Mouse (Mus musculus) heart, embryonic 16.5 days (tissue): Measurements from ENCODE around the gene Bcat1. TPM values are rescaled to one million over a fixed set of nuclear protein-coding genes. Genes with fewer than 3 reads are reported as not detected.

Experiments
- ATAC-seq: fragments of 200-750 bp; cut with Nextera tagmentation; replicated peaks from 2 replicates; pipeline ENCODE4 v1.8.0; 2017; ENCODE audit warnings: moderate number of reproducible peaks; ENCODE audit not compliant: insufficient read depth, low FRiP score; ENCODE audit errors: extremely low read depth
- H3K27ac ChIP-seq: fragments of 300-500 bp; sonication (generic); 2 replicates; pipeline ENCODE4 v1.5.1; 2014; ENCODE audit warnings: mild to moderate bottlenecking, low read length, control low read depth, moderate library complexity
- H3K27me3 ChIP-seq: fragments of 300-500 bp; sonication (generic); 2 replicates; pipeline ENCODE4 v1.6.1; 2014; ENCODE audit warnings: low read length, mixed read lengths; ENCODE audit not compliant: control insufficient read depth, insufficient read depth
- H3K36me3 ChIP-seq: fragments of 300-500 bp; sonication (generic); 2 replicates; pipeline ENCODE4 v1.6.1; 2014; ENCODE audit not compliant: control insufficient read depth, insufficient read depth
- H3K4me1 ChIP-seq: fragments of 300-500 bp; sonication (generic); 2 replicates; pipeline ENCODE4 v1.6.1; 2014; ENCODE audit warnings: low read length, mixed read lengths; ENCODE audit not compliant: control insufficient read depth, insufficient read depth
- H3K4me2 ChIP-seq: fragments of 300-500 bp; sonication (generic); 2 replicates; pipeline ENCODE4 v1.6.1; 2014; ENCODE audit warnings: low read depth, mild to moderate bottlenecking, control low read depth, low read length
- H3K4me3 ChIP-seq: fragments of 300-500 bp; sonication (generic); 2 replicates; pipeline ENCODE4 v1.5.1; 2014; ENCODE audit warnings: mild to moderate bottlenecking, control low read depth, low read length
- H3K9ac ChIP-seq: fragments of 300-500 bp; sonication (generic); 2 replicates; pipeline ENCODE4 v1.6.1; 2014; ENCODE audit warnings: low read length, control low read depth
- H3K9me3 ChIP-seq: fragments of 300-500 bp; sonication (generic); replicated peaks from 2 replicates; pipeline ENCODE4 v1.6.1; 2016; ENCODE audit warnings: low read length; ENCODE audit not compliant: control insufficient read depth
- WGBS: fragments of 180-500 bp; shearing (Covaris S2); extraction: QIAGEN DNeasy Blood & Tissue Kit; methylation state at CpG from one replicate; pipeline ENCODE4 v1.1.7; 2014; 5-methylcytosine and 5-hydroxymethylcytosine counted together
- polyA plus RNA-seq: library from polyadenylated mRNA; unstranded; fragments of >200 nt; fragmentation: Nextera tagmentation; extraction: Ambion mirVana; gene quantifications from 2 replicates; pipeline ENCODE4 v1.2.1, GENCODE M21; 2015

Bcat1 gene
- polyA plus RNA-seq, 1 experiment from 2014 or later = 6.9 TPM

DNA sequence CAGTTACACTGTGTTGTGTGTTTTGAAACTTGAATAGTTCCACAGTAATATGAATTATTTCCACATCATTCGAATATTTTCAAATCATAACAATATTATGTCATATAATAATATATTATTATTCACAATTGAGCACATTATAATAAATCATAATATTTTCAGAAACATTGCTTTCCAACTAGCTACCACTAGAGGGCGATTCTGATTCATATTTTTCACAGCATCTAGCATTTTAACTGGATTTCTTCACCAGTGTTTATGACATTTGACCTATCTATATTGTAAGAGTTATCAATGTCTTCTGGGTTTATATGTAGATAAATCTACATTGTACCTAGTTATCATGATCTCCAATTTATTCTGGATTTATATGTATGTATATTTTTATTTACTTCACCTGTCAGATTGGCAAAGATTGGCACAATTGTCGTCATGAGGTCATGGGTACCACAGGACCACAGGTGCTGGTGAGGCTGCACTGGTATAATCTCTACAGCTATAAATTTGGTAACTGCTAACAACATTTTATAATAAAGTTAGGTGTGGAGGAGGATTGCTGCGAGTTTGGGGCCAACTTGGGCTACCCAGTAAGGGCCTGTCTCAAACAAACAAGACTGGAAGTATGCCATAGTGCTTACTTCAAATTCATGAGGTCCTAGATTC is 12.6 kb upstream of the Bcat1 start:
- Histone ChIP-seq H3K9me3 (no peaks in the 10 kb centered on the region), H3K4me1 (no peaks in the 10 kb centered on the region), H3K36me3 (no peaks in the 10 kb centered on the region), H3K4me2 (no peak overlapping the region), H3K4me3 (no peak overlapping the region), H3K27ac (no peak overlapping the region), H3K9ac (no peak overlapping the region), H3K27me3 (no peaks in the 10 kb centered on the region)
- WGBS = 47% methylated on average over 4 of the region's 4 CpGs
- ATAC-seq = no peak

- Histone ChIP-seq H3K4me2 (no peak overlapping the region), H3K36me3 (no peaks in the 10 kb centered on the region), H3K4me1 (no peaks in the 10 kb centered on the region), H3K9ac (no peak overlapping the region), H3K9me3 (no peaks in the 10 kb centered on the region), H3K27me3 (no peaks in the 10 kb centered on the region), H3K4me3 (no peak overlapping the region), H3K27ac (no peak overlapping the region)
- no peak for ATAC-seq
- 84% methylated on average over 8 of the region's 8 CpGs for WGBS
Measured at GRCm38 (mm10) chr6:145084343-145085117, 8.5 kb upstream of the Bcat1 start.

DNA sequence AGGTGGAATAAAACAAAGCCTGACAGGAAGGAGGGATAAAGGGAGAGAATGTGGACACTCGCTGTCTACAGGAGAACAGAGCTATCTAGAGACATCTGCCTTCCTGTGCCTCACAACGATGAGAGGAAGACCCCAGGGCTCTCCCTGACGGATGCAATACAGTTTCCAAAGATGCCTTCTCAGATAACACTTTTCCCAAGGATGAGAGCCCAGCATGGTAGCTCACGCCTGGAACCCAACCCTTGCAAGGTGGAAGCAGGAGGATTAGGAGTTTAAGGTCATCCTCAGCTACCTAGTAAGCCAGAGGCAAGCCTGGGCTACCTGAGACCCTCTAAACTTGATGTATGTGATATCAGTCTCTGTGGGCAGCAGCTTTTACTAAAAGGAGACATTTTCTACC is 5.7 kb upstream of the Bcat1 start:
- no peak for ATAC-seq
- Histone ChIP-seq H3K4me3 (no peak overlapping the region), H3K4me2 (no peak overlapping the region), H3K36me3 (no peaks in the 10 kb centered on the region), H3K4me1 (no peaks in the 10 kb centered on the region), H3K9ac (no peak overlapping the region), H3K27me3 (peaks cover 5% of the 10 kb centered on the region), H3K9me3 (no peaks in the 10 kb centered on the region), H3K27ac (no peak overlapping the region)
- 53% methylated on average over 4 of the region's 4 CpGs for WGBS

DNA sequence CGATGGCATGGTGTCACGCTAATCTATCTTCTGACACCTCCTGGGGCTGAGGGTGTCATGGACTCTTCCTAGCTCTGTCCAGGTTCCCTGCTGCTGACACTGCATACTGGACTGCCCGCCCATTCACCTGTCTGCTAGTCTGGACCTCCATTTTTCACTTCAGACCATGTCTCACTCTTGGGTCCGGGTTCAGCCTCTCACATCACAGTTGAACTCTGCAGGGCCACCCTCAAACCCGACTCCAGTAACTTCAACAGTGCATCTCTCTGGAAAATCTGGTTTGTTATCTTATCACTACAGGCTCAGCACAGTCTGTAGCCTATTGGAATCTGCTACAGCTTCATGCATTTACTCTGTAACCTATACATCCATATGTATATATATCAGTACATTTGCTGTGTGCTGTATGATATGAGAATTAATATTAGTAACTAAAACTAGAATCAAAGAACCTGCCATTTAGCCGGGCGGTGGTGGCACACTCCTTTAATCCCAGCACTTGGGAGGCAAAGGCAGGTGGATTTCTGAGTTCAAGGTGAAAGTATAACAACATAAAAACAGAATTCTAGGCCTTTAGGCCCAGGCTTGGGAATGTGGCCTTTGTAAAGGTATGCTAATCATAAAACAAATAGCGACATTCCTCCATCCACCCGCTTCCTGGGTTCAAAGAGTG is 3.2 kb upstream of the Bcat1 start:
- Histone ChIP-seq H3K4me3 (no peak overlapping the region), H3K27me3 (peaks cover 18% of the 10 kb centered on the region), H3K4me1 (peaks cover 9% of the 10 kb centered on the region), H3K4me2 (no peak overlapping the region), H3K9ac (no peak overlapping the region), H3K27ac (no peak overlapping the region), H3K9me3 (no peaks in the 10 kb centered on the region), H3K36me3 (no peaks in the 10 kb centered on the region)
- ATAC-seq = no peak
- WGBS = 62% methylated on average over 8 of the region's 9 CpGs

- H3K27ac ChIP-seq = no peak overlapping the region
- H3K4me1 ChIP-seq = peaks cover 9% of the 10 kb centered on the region
- WGBS = 32% methylated on average over 9 of the region's 9 CpGs
Measured at GRCm38 (mm10) chr6:145076286-145076685, 302 bp upstream of the Bcat1 start.

DNA sequence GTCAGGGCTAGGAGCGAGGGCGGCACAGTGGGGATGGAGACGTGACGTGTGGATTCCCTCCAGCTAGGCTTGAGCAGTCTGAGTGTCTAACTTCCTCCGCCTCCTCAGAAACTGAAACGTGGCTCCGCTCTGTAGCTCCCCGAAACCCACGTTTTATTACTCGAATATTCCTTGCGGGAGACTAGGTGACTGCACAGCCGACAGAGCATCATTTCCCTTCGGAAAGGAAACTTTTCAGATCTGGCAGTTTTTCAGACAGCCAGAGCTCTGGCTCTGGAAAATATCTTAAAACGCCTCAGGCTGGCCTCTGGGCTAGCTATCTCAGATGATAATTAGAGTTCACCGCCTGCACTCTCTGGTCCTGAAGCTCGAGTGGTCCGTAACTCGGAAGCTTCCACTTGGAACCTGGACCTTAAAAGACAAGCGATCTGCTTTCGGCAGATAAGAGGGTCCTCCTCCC is 866 bp downstream of the Bcat1 start:
- no peak overlapping the region for H3K27ac ChIP-seq
- H3K4me3 ChIP-seq = peak overlapping the region; percentile 54
- H3K27me3 ChIP-seq = peaks cover 18% of the 10 kb centered on the region
- peak overlapping the region; percentile 51; the same call in 1 of the 2 replicates for H3K9ac ChIP-seq
- H3K4me1 ChIP-seq = peaks cover 9% of the 10 kb centered on the region
- ATAC-seq = peak; percentile 42; the same call in 1 of the 2 replicates
- peak overlapping the region; percentile 68 for H3K4me2 ChIP-seq
- under 1% methylated on average over 20 of the region's 20 CpGs for WGBS
- H3K9me3 ChIP-seq = no peaks in the 10 kb centered on the region
- no peaks in the 10 kb centered on the region for H3K36me3 ChIP-seq

More at GRCm38 (mm10) chr6:145076286-145076685, 302 bp upstream of the Bcat1 start:
- ATAC-seq = no peak
- Histone ChIP-seq H3K9me3 (no peaks in the 10 kb centered on the region), H3K36me3 (no peaks in the 10 kb centered on the region), H3K4me3 (peak overlapping the region; percentile 54), H3K4me2 (peak overlapping the region; percentile 68), H3K27me3 (peaks cover 18% of the 10 kb centered on the region), H3K9ac (peak overlapping the region; percentile 6; the same call in 1 of the 2 replicates)

GRCm38 (mm10) chr6:145074461-145074860 is 1.5 kb downstream of the Bcat1 start:
- Histone ChIP-seq H3K9me3 (no peaks in the 10 kb centered on the region), H3K9ac (no peak overlapping the region), H3K4me3 (no peak overlapping the region), H3K4me1 (peaks cover 9% of the 10 kb centered on the region), H3K4me2 (no peak overlapping the region), H3K27ac (no peak overlapping the region), H3K27me3 (peaks cover 18% of the 10 kb centered on the region), H3K36me3 (no peaks in the 10 kb centered on the region)
- no peak for ATAC-seq

- Histone ChIP-seq H3K27me3 (no peaks in the 10 kb centered on the region), H3K27ac (no peak overlapping the region), H3K4me1 (no peaks in the 10 kb centered on the region), H3K36me3 (no peaks in the 10 kb centered on the region), H3K4me3 (no peak overlapping the region), H3K9ac (no peak overlapping the region), H3K9me3 (no peaks in the 10 kb centered on the region; the same call in 1 of the 2 replicates), H3K4me2 (no peak overlapping the region)
- ATAC-seq = no peak
- 67% methylated on average over 2 of the region's 2 CpGs for WGBS
Measured at GRCm38 (mm10) chr6:145069921-145070320, 6.1 kb downstream of the Bcat1 start.

GRCm38 (mm10) chr6:145069397-145069796 is 6.6 kb downstream of the Bcat1 start:
- no peak for ATAC-seq
- Histone ChIP-seq H3K27me3 (no peaks in the 10 kb centered on the region), H3K27ac (no peak overlapping the region), H3K4me3 (no peak overlapping the region), H3K36me3 (no peaks in the 10 kb centered on the region), H3K9ac (no peak overlapping the region), H3K4me2 (no peak overlapping the region), H3K9me3 (no peaks in the 10 kb centered on the region; the same call in 1 of the 2 replicates), H3K4me1 (no peaks in the 10 kb centered on the region)
- WGBS = 89% methylated on average over 7 of the region's 7 CpGs
